Mouse (Mus musculus) brain, embryonic 18.5 days (tissue): ENCODE measurements around the gene Alox12.

Experiments
- DNase-seq: peaks from one replicate; pipeline ENCODE4 v3.0.0-alpha.2; 2012; ENCODE audit warnings: low read depth, low spot score

The Alox12 gene

DNA sequence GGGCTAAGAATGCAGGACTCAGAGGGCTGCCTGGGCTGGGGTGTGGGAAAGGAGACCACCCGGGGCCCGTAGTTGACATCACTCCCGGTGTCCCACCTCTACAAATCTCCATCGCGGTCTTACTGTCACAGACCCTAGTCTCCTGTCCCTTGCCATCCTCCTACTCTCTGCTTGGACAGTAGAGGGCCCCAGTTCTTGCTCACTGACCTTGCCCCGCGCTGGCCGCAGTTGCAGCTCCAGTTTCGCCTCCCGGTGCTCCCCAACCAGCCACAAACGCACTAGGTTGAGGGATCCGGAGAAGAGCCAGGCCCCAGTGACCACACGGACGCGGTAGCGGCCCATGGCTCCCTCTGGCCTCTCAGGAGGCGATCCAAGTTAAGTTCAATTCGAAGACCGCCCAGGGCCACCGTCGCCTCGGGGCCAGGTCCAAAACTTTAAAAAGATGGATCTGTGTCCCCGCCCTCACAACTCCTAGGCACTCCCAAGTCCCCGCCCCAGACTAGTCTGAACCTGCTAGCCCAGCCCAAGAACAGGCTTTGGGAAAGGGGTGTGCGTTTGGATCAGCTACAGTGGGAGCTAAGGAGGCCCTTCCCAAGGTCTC lies at the start of gene Alox12:
Alox12 (minus strand) TSS at position 423 of the 601 bp plus-strand sequence.
- no peak for DNase-seq

GRCm38 (mm10) chr11:70302293-70302692 lies 47.1 kb upstream of the Alox12 start:
- DNase-seq = no peak

DNA sequence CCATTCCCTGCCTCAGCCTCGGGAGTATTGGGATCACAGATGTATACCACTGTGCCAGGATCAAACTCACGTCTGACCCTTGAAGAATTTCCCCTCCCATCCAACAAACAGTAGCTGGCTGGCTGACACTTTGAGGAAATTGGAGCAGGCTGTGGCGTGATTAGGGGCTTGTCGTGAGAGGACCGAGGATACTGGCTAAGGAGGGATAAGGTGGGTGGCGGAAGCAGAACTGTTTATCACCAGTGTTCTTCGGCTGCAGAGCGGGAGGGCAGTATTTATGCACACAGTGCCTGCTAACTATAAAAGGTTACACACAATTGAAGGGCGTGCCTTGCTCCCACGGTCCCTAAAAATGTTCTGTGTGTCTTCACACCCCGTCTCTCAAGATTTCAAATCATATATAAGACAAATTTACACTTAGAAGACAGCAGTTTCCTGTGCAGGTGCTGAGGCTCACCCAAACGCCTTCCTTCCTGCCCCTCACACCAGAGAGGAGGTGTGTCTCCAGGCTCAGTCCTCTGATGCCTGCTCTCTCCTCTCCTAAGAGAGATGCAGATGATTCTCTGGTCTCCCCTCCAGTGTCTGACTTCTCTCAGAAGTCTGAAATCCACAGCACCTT lies 42.8 kb upstream of the Alox12 start:
- DNase-seq = no peak

- no peak for DNase-seq
Measured at GRCm38 (mm10) chr11:70297405-70297804, 42.3 kb upstream of the Alox12 start.

- DNase-seq = peak; percentile 54
Measured at GRCm38 (mm10) chr11:70293881-70294280, 38.7 kb upstream of the Alox12 start.

GRCm38 (mm10) chr11:70291235-70291634 lies 36.1 kb upstream of the Alox12 start:
- no peak for DNase-seq

DNA sequence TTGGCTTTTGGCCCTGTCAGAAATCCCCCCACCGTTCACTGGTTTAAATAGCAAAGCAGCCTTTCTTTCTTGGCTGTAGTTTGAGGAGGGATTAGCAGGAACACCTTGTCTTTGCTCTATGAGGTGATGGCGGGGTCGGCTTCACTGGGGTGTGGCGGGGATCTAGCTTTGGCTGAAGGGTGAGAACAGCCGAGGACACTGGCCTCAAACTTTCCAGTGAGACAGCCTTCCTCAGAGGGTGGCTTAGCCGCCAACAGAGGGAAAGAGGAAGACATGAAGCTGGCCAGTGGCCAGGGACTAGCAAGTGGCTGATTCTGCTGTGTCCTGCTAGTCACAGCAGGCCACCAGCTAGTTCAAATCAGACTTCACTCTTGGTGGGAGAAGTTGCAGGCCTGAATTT lies 34.1 kb upstream of the Alox12 start:
- no peak for DNase-seq

DNA sequence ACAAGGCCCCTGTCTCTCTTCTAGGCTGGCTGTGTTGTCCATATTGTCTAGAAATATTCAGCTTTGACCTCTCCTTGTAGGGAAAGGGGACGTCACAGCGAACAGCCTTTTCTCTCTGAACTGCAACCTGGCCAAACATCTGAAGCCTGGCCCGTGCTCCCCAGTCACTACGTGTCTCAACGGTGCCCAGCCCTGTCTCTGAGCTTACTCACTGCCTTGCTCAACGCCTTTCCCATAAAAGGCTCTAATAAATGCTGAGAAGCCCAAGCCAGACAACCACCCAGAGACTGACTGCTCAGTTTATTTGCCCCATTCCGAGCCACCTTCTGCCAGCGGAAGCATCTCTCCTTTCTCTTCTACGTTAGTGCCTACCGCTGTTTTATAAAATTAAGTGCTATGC lies 32.9 kb upstream of the Alox12 start:
- no peak for DNase-seq

GRCm38 (mm10) chr11:70285686-70286085 lies 30.5 kb upstream of the Alox12 start:
- no peak for DNase-seq

DNA sequence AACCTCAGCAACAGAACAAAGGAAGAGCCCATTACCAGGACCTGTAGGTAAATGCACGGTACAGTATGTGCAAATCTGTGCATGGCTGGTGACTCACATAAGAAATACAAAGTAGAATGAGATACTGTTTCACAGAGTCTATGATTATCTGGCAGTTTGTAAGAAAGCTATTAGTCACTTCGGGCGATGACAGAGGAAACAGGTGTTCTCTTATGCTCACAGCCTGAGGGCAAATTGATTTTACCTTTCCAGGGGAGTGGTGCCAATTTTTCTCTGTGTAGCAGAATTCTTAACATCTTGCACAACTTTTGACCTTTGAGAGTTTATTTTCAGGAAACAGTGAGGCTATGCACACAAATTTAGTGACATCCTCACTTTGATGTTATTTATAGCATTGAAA lies 29.6 kb upstream of the Alox12 start:
- DNase-seq = no peak

DNA sequence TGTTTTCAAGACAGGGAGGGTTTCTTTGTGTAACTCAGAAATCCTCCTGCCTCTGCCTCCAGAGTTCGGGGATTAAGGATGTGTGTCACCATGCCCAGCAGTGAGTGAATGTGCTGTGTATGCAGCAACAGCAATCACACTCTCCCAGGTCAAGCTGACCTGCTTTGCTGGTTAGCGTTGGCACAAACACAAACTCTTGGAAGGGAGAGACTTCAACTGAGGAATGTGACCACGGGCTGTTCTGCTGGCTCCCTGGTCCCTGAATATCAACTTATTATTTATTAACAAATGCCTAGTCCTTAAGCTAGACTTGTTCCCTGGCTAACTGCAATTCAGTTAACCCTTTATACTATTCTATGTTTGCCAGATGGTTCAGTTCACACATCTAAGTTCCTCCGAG lies 28.5 kb upstream of the Alox12 start:
- no peak for DNase-seq

- DNase-seq = no peak
Measured at GRCm38 (mm10) chr11:70280441-70280840, 25.3 kb upstream of the Alox12 start.

GRCm38 (mm10) chr11:70278961-70279360 lies 23.8 kb upstream of the Alox12 start:
- no peak for DNase-seq

GRCm38 (mm10) chr11:70271641-70272040 lies 16.5 kb upstream of the Alox12 start:
- no peak for DNase-seq

GRCm38 (mm10) chr11:70266405-70266804 lies 11.3 kb upstream of the Alox12 start:
- DNase-seq = no peak

DNA sequence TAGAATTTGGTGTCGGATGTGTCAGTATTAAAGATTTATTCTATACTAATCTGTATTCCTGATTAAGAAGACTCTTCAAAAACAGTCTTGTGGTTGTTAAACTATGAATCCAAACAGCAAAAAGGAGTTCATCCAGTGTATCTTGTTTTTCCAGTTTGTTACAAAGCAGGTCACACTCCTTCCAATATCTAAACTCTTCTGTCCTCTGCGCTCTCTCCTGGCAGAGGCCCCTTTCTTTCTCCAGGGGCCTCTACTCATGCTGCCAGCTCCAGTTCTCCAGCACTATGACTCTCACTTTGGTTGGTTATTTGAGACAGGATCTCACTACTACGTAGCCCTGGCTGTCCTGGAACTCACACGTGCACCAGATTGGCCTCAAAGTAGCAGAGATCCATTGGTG lies 10.7 kb upstream of the Alox12 start:
- DNase-seq = no peak

GRCm38 (mm10) chr11:70265252-70265651 lies 10.1 kb upstream of the Alox12 start:
- no peak for DNase-seq

- no peak for DNase-seq
Measured at GRCm38 (mm10) chr11:70259035-70259434, 3.9 kb upstream of the Alox12 start.

- DNase-seq = no peak
Measured at GRCm38 (mm10) chr11:70254337-70254736, 816 bp downstream of the Alox12 start.

GRCm38 (mm10) chr11:70251853-70252252 lies 3.3 kb downstream of the Alox12 start:
- DNase-seq = no peak

GRCm38 (mm10) chr11:70250150-70250549 lies 5.0 kb downstream of the Alox12 start:
- DNase-seq = no peak

DNA sequence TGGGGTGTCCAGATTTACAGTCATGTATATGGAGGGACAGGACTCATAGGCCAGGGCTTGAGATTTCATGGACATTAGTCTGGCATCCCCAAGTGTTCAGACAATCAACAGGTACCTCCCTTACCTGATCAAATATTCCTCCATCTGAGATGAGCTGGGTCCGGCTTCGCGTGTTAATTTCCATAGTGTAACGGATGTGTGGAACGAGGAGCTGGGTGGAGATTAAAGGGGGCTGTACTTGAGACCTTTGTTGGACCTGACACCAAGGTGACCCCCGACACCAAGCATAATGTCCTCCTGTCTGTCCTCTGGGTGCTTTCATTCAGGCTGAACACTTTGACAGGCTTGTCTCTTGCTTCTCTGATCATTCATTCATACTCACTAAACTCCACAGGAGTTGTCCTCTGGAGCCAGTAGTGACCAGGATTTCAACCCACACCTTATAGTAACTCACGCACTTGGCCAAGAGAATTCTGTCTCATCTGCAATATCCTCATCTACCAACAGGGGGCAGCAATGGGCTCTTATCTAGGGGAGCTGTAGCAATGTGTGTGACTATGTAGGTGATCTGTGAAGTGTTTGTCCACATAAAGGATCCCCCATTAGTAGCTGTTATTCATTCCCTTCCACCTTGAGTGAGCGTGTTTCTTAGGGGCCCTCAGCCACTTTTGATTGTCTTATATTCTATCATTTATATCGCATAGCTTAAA lies 7.9 kb downstream of the Alox12 start:
- DNase-seq = no peak

DNA sequence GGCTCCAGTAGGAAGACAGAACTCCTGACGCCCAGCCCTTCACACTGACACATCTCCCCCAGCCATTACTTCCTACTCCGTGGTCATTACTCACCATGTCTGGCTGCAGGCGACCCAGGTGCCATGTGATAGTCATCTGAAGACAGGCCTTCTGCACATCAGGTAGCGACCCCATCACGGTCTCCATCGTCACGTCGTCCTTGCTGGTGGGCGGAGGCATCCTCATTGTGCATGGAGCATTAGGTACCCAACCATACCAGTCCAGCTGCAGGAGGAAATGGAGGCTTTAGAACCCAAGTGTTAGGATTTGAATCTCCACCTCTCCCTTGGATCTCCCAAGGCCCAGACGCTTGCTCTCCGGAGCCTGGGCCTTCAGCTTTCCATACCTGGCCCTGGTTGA lies 12.6 kb downstream of the Alox12 start:
- DNase-seq = no peak
